In genomic region chr5:139320424-139320823, GRCm38 (mm10) we compare ENCODE assay signal across 25 mouse cellular contexts. TPM values are rescaled to one million over a fixed set of nuclear protein-coding genes. Genes with fewer than 3 reads are reported as not detected.
DNase-seq lines count a peak whose midpoint lies in the region; ATAC-seq lines count a peak whose summit lies in the region.
"Had no signal": no experiment of that assay in that cellular context is flagged by ENCODE, and none has a peak within 500 bp of the region (broad histone marks: within the 10 kb centered on the region; RNA-seq: fewer than 3 reads in every experiment).

No protein-coding gene starts in this region.

- DNase-seq in cerebellum, adult 9-11 months = peak; percentile 27
- no peak for DNase-seq in cerebellum, postnatal 14 days
- DNase-seq in kidney, adult 9 months = peak; percentile 79
- DNase-seq in kidney, postnatal 4 days = no peak
- DNase-seq in ZHBTc4 (ENCODE audit: low read depth, low spot score) = peak; percentile 50
- DNase-seq in kidney, postnatal 36 days = peak; percentile 75 to 76
- DNase-seq: adrenal gland, postnatal 36 days; B cell, adult 2 months; cerebellum, postnatal 25 days; gastrocnemius, postnatal 25 days; heart, adult 11 months; layer of hippocampus, adult 9-11 months; lung, postnatal 36 days; right cerebral cortex, adult 18-20 months; spleen, adult 18-20 months; thymus, postnatal 14 days had no signal

- no peak for ATAC-seq in erythroid progenitor cell, adult 5-6 weeks (replicated peaks; ENCODE audit: low FRiP score, poor library complexity, severe bottlenecking)
- ATAC-seq: forebrain, embryonic 13.5 days; hindbrain, embryonic 16.5 days; midbrain, embryonic 16.5 days had no signal

RNA-seq across cellular contexts. Expression of gene Adap1, which starts 5.0 kb away (rescaled TPM):
- 4.2 and 5.8 TPM in 2 replicates for total RNA-seq in erythroid progenitor cell, adult 5-6 weeks (2015; ENCODE audit: low replicate concordance)
- total RNA-seq in erythroid progenitor cell, adult 5-6 weeks (2017; ENCODE audit: low replicate concordance) = 3.9 and 9.5 TPM in 2 replicates

RNA-seq across cellular contexts. Expression of gene Cox19, which starts 30.8 kb away (rescaled TPM):
- 8.8 and 11.9 TPM in 2 replicates for total RNA-seq in erythroid progenitor cell, adult 5-6 weeks (2015; ENCODE audit: low replicate concordance)
- 5.3 and 29.0 TPM in 2 replicates for total RNA-seq in erythroid progenitor cell, adult 5-6 weeks (2017; ENCODE audit: low replicate concordance)

RNA-seq across cellular contexts. Expression of gene Cyp2w1, which starts 32.0 kb away (rescaled TPM):
- not detected in 2 replicates for total RNA-seq in erythroid progenitor cell, adult 5-6 weeks (2015; ENCODE audit: low replicate concordance)
- total RNA-seq in erythroid progenitor cell, adult 5-6 weeks (2017; ENCODE audit: low replicate concordance) = not detected in 2 replicates
- total RNA-seq: adrenal gland, postnatal 36 days; ES-E14; gastrocnemius, adult 18-20 months; gastrocnemius, postnatal 25 days; heart, postnatal 25 days; left cerebral cortex, postnatal 25 days; megakaryocyte, adult 5-6 weeks had no signal

RNA-seq across cellular contexts. Expression of gene Gpr146, which starts 57.1 kb away (rescaled TPM):
- 34.0 and 38.9 TPM in 2 replicates for total RNA-seq in erythroid progenitor cell, adult 5-6 weeks (2015; ENCODE audit: low replicate concordance)
- 37.8 and 43.8 TPM in 2 replicates for total RNA-seq in erythroid progenitor cell, adult 5-6 weeks (2017; ENCODE audit: low replicate concordance)

Comparison
In these comparisons a context has a peak if more than half of its experiments do, and no peak if none do; other contexts are left out.
1. DNase-seq: peak in cerebellum, adult 9-11 months (single experiment), kidney, adult 9 months (single experiment), ZHBTc4 (single experiment) and kidney, postnatal 36 days (2 of 2); none in cerebellum, postnatal 14 days (0 of 2) and kidney, postnatal 4 days (0 of 2).